Mouse (Mus musculus) myocyte (in vitro differentiated cells): ENCODE data around the gene Snapc3.

Source experiments
- MYOD1 ChIP-seq, 3 experiments: IDR thresholded peaks; one replicate each; pipeline ENCODE4 v1.6.1; 2011; ENCODE audit warnings: control low read depth in 2 of 3, low read depth in 2 of 3, mild to moderate bottlenecking in 2 of 3, moderate library complexity in 1 of 3; ENCODE audit not compliant: insufficient read length in 2 of 3, control insufficient read depth in 1 of 3
- MYOG ChIP-seq, 3 experiments: IDR thresholded peaks; one replicate each; pipeline ENCODE4 v1.6.1; 2011; ENCODE audit warnings: control low read depth in 2 of 3, low read depth in 2 of 3, mild to moderate bottlenecking in 2 of 3; ENCODE audit not compliant: insufficient read length in 2 of 3, control insufficient read depth in 1 of 3, insufficient read depth in 1 of 3
- POLR2A ChIP-seq: IDR thresholded peaks from one replicate; pipeline ENCODE4 v1.6.1; 2011; ENCODE audit warnings: low read depth, mild to moderate bottlenecking, control low read depth, moderate library complexity; ENCODE audit not compliant: insufficient read length

DNA sequence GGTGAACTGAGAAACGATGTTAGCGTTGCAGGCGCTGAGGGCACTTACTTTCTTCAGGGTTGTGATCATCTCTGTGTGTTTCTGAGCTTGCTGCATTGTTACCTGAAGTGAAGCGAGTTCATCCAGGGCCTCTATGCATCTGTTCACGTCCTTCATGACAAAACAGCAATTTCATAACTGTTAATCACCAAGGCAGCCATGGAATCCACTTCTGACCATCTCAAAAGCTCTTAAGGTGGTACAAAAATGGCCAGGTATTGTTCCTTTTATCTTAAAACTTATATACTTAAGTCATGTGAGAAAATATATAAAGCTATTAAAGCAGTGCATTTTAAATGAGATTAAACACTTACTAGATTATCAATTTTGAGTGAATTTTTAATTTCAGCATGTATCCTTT lies 42.6 kb downstream of the Snapc3 start:
- no peak for TF ChIP-seq POLR2A
- no peak for TF ChIP-seq MYOG (IDR thresholded peaks at IDR 0.05; ENCODE audit: control insufficient read depth in 1 of 3, insufficient read depth in 1 of 3, insufficient read length in 2 of 3, low read depth in 2 of 3)
- TF ChIP-seq MYOD1 (IDR thresholded peaks at IDR 0.05; ENCODE audit: control insufficient read depth in 1 of 3, insufficient read length in 2 of 3, low read depth in 2 of 3) = no peak
